Mouse (Mus musculus): ENCODE data around the gene Mrgpra6. TPM values are rescaled to one million over a fixed set of nuclear protein-coding genes. Genes with fewer than 3 reads are reported as not detected.

Mrgpra6 gene
- total RNA-seq, 1 experiment from 2014 or later = not detected

Other genes with a start within 250 kb of the Mrgpra6 start
- gene Uevld, start 246.4 kb downstream of the Mrgpra6 start, total RNA-seq (2017) = 5.3 and 6.9 TPM in 2 replicates
- gene Gm9999, start 221.3 kb downstream of the Mrgpra6 start, total RNA-seq (2017) = not detected in 2 replicates
- 52.3 and 60.5 TPM in 2 replicates for gene Spty2d1, start 196.5 kb downstream of the Mrgpra6 start, total RNA-seq (2017)
- gene Tmem86a, start 154.3 kb downstream of the Mrgpra6 start, total RNA-seq (2017) = 1.1 and 1.4 TPM in 2 replicates
- gene Ptpn5, start 71.2 kb downstream of the Mrgpra6 start, total RNA-seq (2017) = not detected in 2 replicates
- gene Mrgpra9, start 47.9 kb upstream of the Mrgpra6 start, total RNA-seq (2017) = not detected in 2 replicates
- not detected in 2 replicates for gene Mrgpra1, start 149.3 kb upstream of the Mrgpra6 start, total RNA-seq (2017)
- 3.3 and 6.9 TPM in 2 replicates for gene Mrgpra2a, start 247.2 kb upstream of the Mrgpra6 start, total RNA-seq (2017)

Data from neutrophil, adult 5-6 weeks (primary cell).